Mouse (Mus musculus) adrenal gland, postnatal 10 days (tissue): ENCODE results near the gene Wfdc18. TPM values are rescaled to one million over a fixed set of nuclear protein-coding genes. Genes with fewer than 3 reads are reported as not detected.

Experiments
- DNase-seq: peaks from one replicate; pipeline ENCODE4 v3.0.0; 2021; ENCODE audit warnings: mixed read lengths
- total RNA-seq, 2 experiments: library from RNA; stranded (reverse); gene quantifications; 2 replicates each; pipeline ENCODE4 v1.2.3; 2021

Gene Wfdc18
- total RNA-seq, 2 experiments from 2014 or later, result not detected

DNA sequence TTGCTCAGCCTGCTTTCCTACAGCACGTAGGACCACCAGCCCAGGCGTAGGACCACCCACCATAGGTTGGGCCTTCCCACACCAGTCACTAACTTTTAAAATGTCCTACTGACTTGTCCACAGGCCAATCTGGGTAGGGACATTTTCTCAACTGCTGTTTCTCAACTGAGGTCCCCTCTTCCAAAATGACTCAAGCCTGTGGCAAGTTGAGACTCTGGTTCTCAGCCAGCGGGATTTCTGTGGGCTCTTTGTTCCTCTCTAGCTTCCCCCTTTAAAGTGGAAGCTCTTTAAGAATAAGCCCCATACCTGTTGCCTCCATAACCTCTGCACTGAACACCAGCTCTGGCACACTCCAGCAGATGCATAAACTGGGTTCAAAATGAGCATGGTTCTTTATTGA, 34.7 kb downstream of the Wfdc18 start:
- no peak for DNase-seq

- no peak for DNase-seq
These were observed 37.3 kb downstream of the Wfdc18 start for GRCm38 (mm10) chr11:83746152-83746551.

DNA sequence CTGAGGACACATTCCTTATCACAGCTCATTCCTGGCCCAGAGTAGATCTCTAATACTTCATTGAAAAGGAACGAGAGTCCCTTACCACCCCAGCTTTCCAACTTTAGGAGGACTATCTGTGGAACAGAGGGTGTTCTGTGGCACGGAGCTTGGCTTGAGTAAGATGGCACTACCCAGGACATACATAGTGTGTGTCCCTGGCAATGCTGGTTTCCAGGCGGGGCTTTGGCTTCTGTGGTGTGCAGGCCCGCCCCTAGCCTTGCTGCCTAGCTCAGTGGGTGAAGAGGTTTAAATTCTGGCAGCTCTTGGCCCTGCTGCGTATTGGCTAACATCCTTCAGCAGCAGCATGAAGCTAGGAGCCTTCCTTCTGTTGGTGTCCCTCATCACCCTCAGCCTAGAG, 37.9 kb downstream of the Wfdc18 start, which contains the start of gene Wfdc21:
Gene Wfdc21 (plus strand): TSS at position 260 of the 400 bp plus-strand sequence.
- DNase-seq, result no peak

- DNase-seq, result no peak
These were observed 38.8 kb downstream of the Wfdc18 start for GRCm38 (mm10) chr11:83747376-83748265.

DNA sequence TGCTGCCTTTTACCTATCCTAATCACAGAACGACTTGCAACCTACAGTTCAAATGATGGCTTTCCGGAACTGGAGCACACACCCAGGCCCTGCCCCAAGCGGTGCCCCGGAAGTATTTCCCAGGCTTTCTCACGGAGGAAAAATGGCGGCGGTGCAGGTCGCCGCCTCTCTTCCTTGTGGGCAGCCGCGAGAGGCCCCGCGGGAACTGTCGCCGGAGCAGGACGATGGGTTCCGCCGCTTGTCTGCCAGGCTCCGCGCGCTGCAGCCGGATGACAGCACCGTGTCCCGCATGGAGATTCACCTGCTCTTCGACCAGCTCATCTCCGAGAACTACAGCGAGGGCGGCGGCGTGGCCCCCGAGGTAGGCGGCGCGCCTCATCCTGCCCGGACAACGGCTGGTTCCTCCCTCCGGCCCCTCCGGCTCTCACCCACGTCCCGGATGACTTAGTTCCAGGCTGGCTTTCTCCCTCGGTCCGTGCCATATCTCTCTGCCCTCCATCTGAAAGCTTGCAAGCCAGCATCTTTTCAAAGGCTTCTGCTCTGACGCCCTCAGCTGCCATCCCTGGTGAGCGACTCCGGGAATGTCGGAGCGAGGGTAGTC, 44.9 kb downstream of the Wfdc18 start, which contains the start of gene Heatr6:
Gene Heatr6 (plus strand): TSS at position 116 of the 601 bp plus-strand sequence.
- DNase-seq, result peak; percentile 93

DNA sequence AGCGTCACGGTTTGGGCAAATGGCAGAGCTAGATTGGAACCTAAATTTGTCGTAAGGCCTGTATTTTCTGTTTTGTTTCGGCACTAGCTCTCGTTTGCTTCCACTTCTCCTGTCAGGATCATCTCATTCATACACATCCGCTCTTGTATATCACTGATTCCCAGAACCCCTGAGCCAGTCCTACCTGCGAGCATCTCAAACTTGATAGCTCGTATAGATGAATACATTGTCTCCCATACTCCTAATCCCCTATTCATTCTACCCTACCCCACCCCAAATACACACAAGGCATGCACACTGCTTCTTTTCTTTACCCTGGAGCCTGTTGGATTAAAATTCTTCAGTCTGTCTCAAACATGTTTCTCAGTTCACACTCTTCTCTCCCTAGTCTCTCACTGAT, 45.4 kb downstream of the Wfdc18 start:
- DNase-seq, result no peak

Other genes with a start within 250 kb of the Wfdc18 start
- gene Mmp28, start 245.9 kb upstream of the Wfdc18 start, total RNA-seq, result 10 to 100 TPM in 1 of 2 experiments, 1 to 10 TPM in 1; 9.8 to 15.1 TPM
- gene Taf15, start 235.9 kb upstream of the Wfdc18 start, total RNA-seq, result 10 to 100 TPM; 54.9 to 58.4 TPM
- gene Heatr9, start 186.8 kb upstream of the Wfdc18 start, total RNA-seq, result not detected
- gene Ccl5, start 178.5 kb upstream of the Wfdc18 start, total RNA-seq, result 1 to 10 TPM; 7.9 to 8.8 TPM
- gene Ccl9, start 130.4 kb upstream of the Wfdc18 start, total RNA-seq, result 10 to 100 TPM in 1 of 2 experiments, 1 to 10 TPM in 1; 8.6 to 12.2 TPM
- 10 to 100 TPM in 1 of 2 experiments, 1 to 10 TPM in 1; 6.6 to 12.9 TPM for gene Ccl6, start 115.9 kb upstream of the Wfdc18 start, total RNA-seq
- not detected for gene Rpl9-ps1, start 63.4 kb upstream of the Wfdc18 start, total RNA-seq
- gene Ccl3, start 59.7 kb upstream of the Wfdc18 start, total RNA-seq, result under 1 TPM in 1 of 2 experiments, not detected in 1; 0.36 TPM
- gene Ccl4, start 46.4 kb upstream of the Wfdc18 start, total RNA-seq, result not detected
- 1 to 10 TPM; 1.5 to 2.4 TPM for gene Wfdc17, start 5.0 kb upstream of the Wfdc18 start, total RNA-seq
- gene Wfdc21, start 37.9 kb downstream of the Wfdc18 start, total RNA-seq, result 1 to 10 TPM; 1.1 to 3.2 TPM
- gene Heatr6, start 44.7 kb downstream of the Wfdc18 start, total RNA-seq, result 10 to 100 TPM; 10.1 to 14.4 TPM
- 1 to 10 TPM; 1.5 to 2.7 TPM for gene Hnf1b, start 141.0 kb downstream of the Wfdc18 start, total RNA-seq
- 10 to 100 TPM; 18.3 to 18.6 TPM for gene Ddx52, start 233.0 kb downstream of the Wfdc18 start, total RNA-seq